Mouse (Mus musculus) liver, postnatal 0 days (tissue): ENCODE results near the gene Abcg5. TPM values are rescaled to one million over a fixed set of nuclear protein-coding genes. Genes with fewer than 3 reads are reported as not detected.

Experiments used
- ATAC-seq: fragments of 200-750 bp; cut with Nextera tagmentation; 2 replicates; pipeline ENCODE4 v1.8.0; 2017; ENCODE audit warnings: mild to moderate bottlenecking, moderate library complexity
- DNase-seq: peaks from one replicate; pipeline ENCODE4 v3.0.0-alpha.2; 2016
- H3K27ac ChIP-seq: fragments of 300-500 bp; sonication (generic); 2 replicates; pipeline ENCODE4 v1.5.1; 2014; ENCODE audit warnings: antibody characterized with exemption, moderate library complexity, mild to moderate bottlenecking, low read depth
- H3K27me3 ChIP-seq: fragments of 300-500 bp; sonication (generic); 2 replicates; pipeline ENCODE4 v1.6.1; 2014; ENCODE audit warnings: low read length, control low read depth, mixed read lengths; ENCODE audit not compliant: insufficient read depth
- H3K36me3 ChIP-seq: fragments of 300-500 bp; sonication (generic); replicated peaks from 2 replicates; pipeline ENCODE4 v1.6.1; 2014; ENCODE audit warnings: mild to moderate bottlenecking, control low read depth, low read length, moderate library complexity, mixed read lengths; ENCODE audit not compliant: insufficient read depth
- H3K4me1 ChIP-seq: fragments of 300-500 bp; sonication (generic); 2 replicates; pipeline ENCODE4 v1.6.1; 2014; ENCODE audit warnings: antibody characterized with exemption, mild to moderate bottlenecking, control low read depth; ENCODE audit not compliant: insufficient read depth
- H3K4me2 ChIP-seq: fragments of 300-500 bp; sonication (generic); 2 replicates; pipeline ENCODE4 v1.6.1; 2014; ENCODE audit warnings: low read depth, mild to moderate bottlenecking, low read length, moderate library complexity, mixed read lengths
- H3K4me3 ChIP-seq: fragments of 300-500 bp; sonication (generic); 2 replicates; pipeline ENCODE4 v1.5.1; 2014; ENCODE audit warnings: low read depth, low read length
- H3K9ac ChIP-seq: fragments of 300-500 bp; sonication (generic); replicated peaks from 2 replicates; pipeline ENCODE4 v1.6.1; 2014; ENCODE audit warnings: mild to moderate bottlenecking, moderate library complexity
- H3K9me3 ChIP-seq: fragments of 300-500 bp; sonication (generic); 2 replicates; pipeline ENCODE4 v1.6.1; 2016; ENCODE audit warnings: mild to moderate bottlenecking, control low read depth, low read length, mixed read lengths
- CTCF ChIP-seq: sonication (generic); IDR thresholded peaks from 2 replicates; pipeline ENCODE4 v1.5.1; 2016; ENCODE audit warnings: antibody characterized with exemption, low read depth
- EP300 ChIP-seq: IDR thresholded peaks from 2 replicates; pipeline ENCODE4 v1.6.1; 2016; ENCODE audit warnings: antibody characterized with exemption, low read depth, mild to moderate bottlenecking
- WGBS: fragments of 180-500 bp; shearing (Covaris S2); extraction: QIAGEN DNeasy Blood & Tissue Kit; methylation state at CpG from one replicate; pipeline ENCODE4 v1.1.7; 2014; ENCODE audit not compliant: insufficient replicate concordance; 5-methylcytosine and 5-hydroxymethylcytosine counted together
- polyA plus RNA-seq: library from polyadenylated mRNA; unstranded; fragments of >200 nt; fragmentation: Nextera tagmentation; extraction: Ambion mirVana; gene quantifications from 2 replicates; pipeline ENCODE4 v1.2.1, GENCODE M21; 2015

Gene Abcg5
- polyA plus RNA-seq, 1 experiment from 2014 or later, result 9.3 TPM

DNA sequence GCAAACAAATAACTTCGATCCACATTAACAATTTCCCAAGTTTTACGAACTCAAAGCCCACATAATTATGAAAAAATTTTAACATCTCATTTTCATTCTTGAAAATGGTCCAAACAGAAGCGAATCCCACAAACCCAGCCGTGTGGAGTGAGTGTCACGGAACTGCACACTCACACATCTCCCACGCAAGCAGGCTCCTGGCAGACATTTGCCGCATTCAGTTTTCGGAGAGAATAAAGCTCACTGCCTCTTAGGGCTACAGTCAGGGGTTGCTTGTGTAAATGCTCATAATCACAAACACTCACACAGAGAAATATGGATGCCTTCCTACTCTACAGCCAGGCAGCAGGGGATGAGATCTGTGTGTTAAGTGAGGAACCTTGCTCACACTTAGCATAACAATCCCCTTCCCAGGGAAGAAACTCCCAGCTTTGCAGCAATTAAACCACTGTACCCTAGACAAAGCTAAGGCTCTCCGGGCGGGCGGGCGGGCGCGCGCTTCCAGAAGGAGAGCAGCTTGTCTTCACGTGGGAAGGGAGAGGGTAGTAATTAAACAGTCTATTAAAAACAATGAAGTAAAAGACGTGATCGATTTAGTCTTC, 30.9 kb upstream of the Abcg5 start:
- Histone ChIP-seq H3K9me3 (no peaks in the 10 kb centered on the region), H3K36me3 (peaks cover 45% of the 10 kb centered on the region), H3K27ac (no peak overlapping the region), H3K27me3 (no peaks in the 10 kb centered on the region), H3K9ac (no peak overlapping the region), H3K4me2 (no peak overlapping the region), H3K4me1 (0 out of 2 replicates have a peak, but pooled peaks cover 4% of the 10 kb centered on the region), H3K4me3 (no peak overlapping the region)
- TF ChIP-seq CTCF, result no peak
- TF ChIP-seq EP300, result no peak
- ATAC-seq, result no peak
- WGBS, result 92% methylated on average over 18 of the region's 18 CpGs
- DNase-seq, result no peak

DNA sequence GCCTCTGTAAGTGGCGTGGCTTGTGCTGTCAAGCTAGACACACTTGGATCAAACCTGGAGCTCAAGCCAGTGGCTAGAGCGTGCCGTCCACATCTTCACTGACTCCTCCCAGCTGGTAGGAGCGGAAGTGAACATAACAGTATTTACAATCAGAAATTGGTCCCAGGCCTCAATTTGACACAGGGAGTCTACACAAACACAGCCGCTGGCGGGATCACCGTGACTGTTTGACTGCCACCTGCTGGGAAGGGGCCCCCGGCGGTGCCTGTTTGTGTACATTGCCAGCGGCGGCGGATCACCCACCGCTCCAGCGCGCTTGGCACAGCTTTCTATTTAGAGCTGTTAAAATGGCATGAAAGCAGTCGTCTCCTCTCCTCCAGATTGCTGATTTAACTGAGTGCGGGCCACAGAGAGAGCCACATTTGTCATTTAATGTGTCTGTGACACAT, 26.6 kb upstream of the Abcg5 start:
- ATAC-seq, result no peak; the same call in 1 of the 2 replicates
- H3K27me3 ChIP-seq, result no peaks in the 10 kb centered on the region
- H3K27ac ChIP-seq, result 0 out of 2 replicates have a peak overlapping the region, but pooled peaks have one; percentile 11
- DNase-seq, result no peak
- H3K9ac ChIP-seq, result no peak overlapping the region
- no peak overlapping the region for H3K4me3 ChIP-seq
- H3K4me1 ChIP-seq, result 0 out of 2 replicates have a peak, but pooled peaks cover 4% of the 10 kb centered on the region
- 67% methylated on average over 17 of the region's 17 CpGs for WGBS
- TF ChIP-seq EP300, result no peak
- 0 out of 2 replicates have a peak, but pooled peaks have one; percentile 12 for TF ChIP-seq CTCF
- H3K36me3 ChIP-seq, result peaks cover 46% of the 10 kb centered on the region
- no peaks in the 10 kb centered on the region for H3K9me3 ChIP-seq
- no peak overlapping the region for H3K4me2 ChIP-seq

DNA sequence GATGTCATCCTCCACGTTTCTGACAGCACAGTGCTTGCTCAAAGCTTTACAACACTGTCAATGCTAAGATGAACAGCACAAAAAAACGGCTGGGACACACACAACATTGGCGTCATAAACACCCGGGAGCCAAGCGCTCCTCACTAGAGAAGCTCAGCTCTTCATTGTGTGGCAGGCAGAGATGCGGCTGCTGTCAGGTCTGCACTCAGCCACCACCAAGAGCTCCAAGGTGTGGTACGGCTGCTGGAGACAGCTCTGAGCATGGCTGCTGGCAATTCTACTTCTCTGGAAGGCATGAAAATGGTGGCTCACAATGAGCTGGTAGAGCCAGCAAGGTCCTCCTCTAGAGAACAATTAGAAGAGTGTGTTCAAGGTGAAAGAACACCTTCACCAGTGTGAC, 26.0 kb upstream of the Abcg5 start:
- Histone ChIP-seq H3K27ac (no peak overlapping the region), H3K4me2 (no peak overlapping the region), H3K36me3 (peaks cover 45% of the 10 kb centered on the region), H3K4me1 (0 out of 2 replicates have a peak, but pooled peaks cover 4% of the 10 kb centered on the region), H3K4me3 (no peak overlapping the region), H3K9ac (no peak overlapping the region), H3K9me3 (no peaks in the 10 kb centered on the region), H3K27me3 (no peaks in the 10 kb centered on the region)
- ATAC-seq (no peak), DNase-seq (no peak)
- TF ChIP-seq EP300 (no peak), CTCF (no peak)
- 85% methylated on average over 7 of the region's 7 CpGs for WGBS

DNA sequence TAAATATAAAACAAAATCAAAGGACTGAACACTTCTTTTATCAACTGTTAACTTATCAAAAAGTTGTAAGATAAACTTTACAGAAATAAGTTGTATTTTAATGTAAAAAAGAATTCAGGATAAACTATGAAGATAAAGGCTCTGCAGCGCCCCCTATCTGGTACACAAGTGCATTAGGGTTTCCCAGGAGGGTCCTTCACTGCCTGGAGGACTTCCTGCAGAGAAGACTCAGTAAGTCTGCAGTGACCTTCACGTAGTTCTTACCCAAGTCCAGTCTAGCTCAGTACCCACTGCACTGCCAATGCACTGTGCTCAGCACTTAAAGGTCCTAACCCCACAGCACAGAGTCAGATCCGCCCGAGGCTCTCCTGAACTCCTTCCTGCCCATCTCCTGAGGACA, 24.6 kb upstream of the Abcg5 start:
- ATAC-seq (no peak), DNase-seq (no peak)
- TF ChIP-seq EP300 (no peak), CTCF (peak; percentile 53)
- H3K27me3 ChIP-seq, result no peaks in the 10 kb centered on the region
- H3K4me2 ChIP-seq, result no peak overlapping the region
- H3K4me3 ChIP-seq, result no peak overlapping the region
- no peak overlapping the region for H3K9ac ChIP-seq
- peaks cover 5% of the 10 kb centered on the region; the same call in 1 of the 2 replicates for H3K4me1 ChIP-seq
- no peaks in the 10 kb centered on the region for H3K9me3 ChIP-seq
- WGBS, result 71% methylated on average over 4 of the region's 4 CpGs
- no peak overlapping the region for H3K27ac ChIP-seq
- H3K36me3 ChIP-seq, result peaks cover 39% of the 10 kb centered on the region

DNA sequence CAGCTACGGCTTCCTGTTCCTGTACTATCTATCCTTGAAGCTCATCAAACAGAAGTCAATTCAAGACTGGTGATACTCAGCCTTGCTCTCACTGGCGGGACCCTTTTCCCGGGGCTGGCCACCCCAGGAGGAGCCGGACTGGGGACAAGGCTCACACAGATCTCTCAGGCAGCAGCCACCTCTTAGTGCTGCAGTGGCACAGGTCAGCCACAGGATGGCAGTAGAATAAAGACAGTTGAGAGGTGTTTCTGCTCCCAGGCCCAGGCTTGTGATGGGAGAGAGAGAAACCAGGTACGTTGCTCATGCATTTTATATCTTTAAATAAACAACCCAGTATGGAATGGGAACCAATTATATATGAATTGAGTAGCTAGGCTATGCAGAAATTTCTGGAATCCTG, 15.9 kb upstream of the Abcg5 start:
- Histone ChIP-seq H3K9me3 (no peaks in the 10 kb centered on the region), H3K9ac (no peak overlapping the region), H3K27me3 (no peaks in the 10 kb centered on the region), H3K4me1 (peaks cover 4% of the 10 kb centered on the region; the same call in 1 of the 2 replicates), H3K27ac (no peak overlapping the region), H3K4me2 (no peak overlapping the region), H3K4me3 (no peak overlapping the region), H3K36me3 (peaks cover 4% of the 10 kb centered on the region; the same call in 1 of the 2 replicates)
- WGBS, result 26% methylated on average over 5 of the region's 5 CpGs
- peak; percentile 67 for ATAC-seq
- peak; percentile 57 for DNase-seq
- TF ChIP-seq CTCF (peak; percentile 94), EP300 (no peak)

DNA sequence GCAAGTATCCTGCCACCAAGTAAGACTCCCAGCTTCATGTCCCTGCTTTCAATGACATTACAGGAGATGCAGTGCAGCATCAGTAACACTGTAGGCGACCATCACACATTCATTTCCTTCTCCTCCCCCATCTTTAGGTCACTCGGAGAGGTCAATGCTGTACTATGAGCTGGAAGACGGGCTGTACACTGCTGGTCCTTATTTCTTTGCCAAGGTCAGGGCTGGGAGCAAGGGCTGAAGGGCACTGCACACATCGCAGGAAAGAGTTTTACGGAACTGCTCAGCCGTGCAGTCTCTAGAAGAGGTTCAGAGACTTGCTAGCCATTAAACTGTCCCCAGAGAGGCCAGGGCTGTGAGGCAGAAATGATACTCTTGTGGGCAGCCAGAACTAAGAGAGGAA, 13.7 kb upstream of the Abcg5 start:
- DNase-seq, result no peak
- no peaks in the 10 kb centered on the region for H3K36me3 ChIP-seq
- no peak overlapping the region for H3K4me3 ChIP-seq
- TF ChIP-seq CTCF (no peak), EP300 (no peak)
- H3K27me3 ChIP-seq, result no peaks in the 10 kb centered on the region
- H3K9me3 ChIP-seq, result no peaks in the 10 kb centered on the region
- H3K4me2 ChIP-seq, result no peak overlapping the region
- H3K27ac ChIP-seq, result no peak overlapping the region
- 55% methylated on average over 6 of the region's 6 CpGs for WGBS
- no peak for ATAC-seq
- H3K4me1 ChIP-seq, result no peaks in the 10 kb centered on the region
- H3K9ac ChIP-seq, result no peak overlapping the region
